Mouse (Mus musculus): ENCODE measurements around the gene Cul7. TPM values are rescaled to one million over a fixed set of nuclear protein-coding genes. Genes with fewer than 3 reads are reported as not detected.

Gene Cul7
- polyA plus RNA-seq, 1 experiment from 2014 or later, result 45.5 TPM

- H3K4me3 ChIP-seq, result peak overlapping the region; percentile 91
- H3K9me3 ChIP-seq, result no peaks in the 10 kb centered on the region
- H3K36me3 ChIP-seq, result peaks cover 61% of the 10 kb centered on the region
- H3K4me1 ChIP-seq (replicated peaks), result peaks cover 42% of the 10 kb centered on the region
- H3K27me3 ChIP-seq (ENCODE audit: insufficient read depth, poor library complexity, severe bottlenecking), result no peaks in the 10 kb centered on the region
- DNase-seq (ENCODE audit: low spot score), result no peak
- WGBS, result 29% methylated on average over 12 of the region's 12 CpGs
- peak overlapping the region; percentile 92 for H3K27ac ChIP-seq
Measured at GRCm38 (mm10) chr17:46681466-46682118, 31.5 kb downstream of the Cul7 start.

- peaks cover 42% of the 10 kb centered on the region for H3K4me1 ChIP-seq (replicated peaks)
- 84% methylated on average over 16 of the region's 16 CpGs for WGBS
- no peak overlapping the region for H3K27ac ChIP-seq
- H3K27me3 ChIP-seq (ENCODE audit: insufficient read depth, poor library complexity, severe bottlenecking), result no peaks in the 10 kb centered on the region
- peaks cover 61% of the 10 kb centered on the region for H3K36me3 ChIP-seq
- no peak for DNase-seq (ENCODE audit: low spot score)
- no peaks in the 10 kb centered on the region for H3K9me3 ChIP-seq
- no peak overlapping the region for H3K4me3 ChIP-seq
Measured at GRCm38 (mm10) chr17:46682654-46683389, 32.7 kb downstream of the Cul7 start.

- Histone ChIP-seq H3K4me1 (replicated peaks) (peaks cover 14% of the 10 kb centered on the region), H3K9me3 (no peaks in the 10 kb centered on the region), H3K36me3 (peaks cover 81% of the 10 kb centered on the region), H3K4me3 (no peak overlapping the region), H3K27me3 (ENCODE audit: insufficient read depth, poor library complexity, severe bottlenecking) (no peaks in the 10 kb centered on the region), H3K27ac (no peak overlapping the region)
- DNase-seq (ENCODE audit: low spot score), result no peak
- 93% methylated on average over 6 of the region's 6 CpGs for WGBS
Measured at GRCm38 (mm10) chr17:46685913-46686312, 35.8 kb downstream of the Cul7 start.

- H3K4me3 ChIP-seq, result no peak overlapping the region
- no peaks in the 10 kb centered on the region for H3K27me3 ChIP-seq (ENCODE audit: insufficient read depth, poor library complexity, severe bottlenecking)
- DNase-seq (ENCODE audit: low spot score), result no peak
- 93% methylated on average over 12 of the region's 12 CpGs for WGBS
- H3K4me1 ChIP-seq (replicated peaks), result no peaks in the 10 kb centered on the region
- no peaks in the 10 kb centered on the region for H3K9me3 ChIP-seq
- H3K36me3 ChIP-seq, result peaks cover 81% of the 10 kb centered on the region
- H3K27ac ChIP-seq, result no peak overlapping the region
Measured at GRCm38 (mm10) chr17:46690665-46691064, 40.5 kb downstream of the Cul7 start.

- H3K27ac ChIP-seq, result no peak overlapping the region
- H3K27me3 ChIP-seq (ENCODE audit: insufficient read depth, poor library complexity, severe bottlenecking), result no peaks in the 10 kb centered on the region
- H3K4me3 ChIP-seq, result no peak overlapping the region
- H3K36me3 ChIP-seq, result peaks cover 81% of the 10 kb centered on the region
- H3K4me1 ChIP-seq (replicated peaks), result no peaks in the 10 kb centered on the region
- no peaks in the 10 kb centered on the region for H3K9me3 ChIP-seq
- no peak for DNase-seq (ENCODE audit: low spot score)
- WGBS, result 93% methylated on average over 2 of the region's 2 CpGs
Measured at GRCm38 (mm10) chr17:46691390-46691789, 41.3 kb downstream of the Cul7 start.

- Histone ChIP-seq H3K27ac (no peak overlapping the region), H3K9me3 (no peaks in the 10 kb centered on the region), H3K4me3 (no peak overlapping the region), H3K27me3 (ENCODE audit: insufficient read depth, poor library complexity, severe bottlenecking) (no peaks in the 10 kb centered on the region), H3K4me1 (replicated peaks) (no peaks in the 10 kb centered on the region), H3K36me3 (peaks cover 83% of the 10 kb centered on the region)
- WGBS, result 78% methylated on average over 1 of the region's 1 CpGs
- DNase-seq (ENCODE audit: low spot score), result no peak
Measured at GRCm38 (mm10) chr17:46694517-46695063, 44.5 kb downstream of the Cul7 start.

- DNase-seq (ENCODE audit: low spot score), result no peak
- H3K9me3 ChIP-seq, result no peaks in the 10 kb centered on the region
- WGBS, result 93% methylated on average over 6 of the region's 6 CpGs
- H3K4me3 ChIP-seq, result no peak overlapping the region
- no peak overlapping the region for H3K27ac ChIP-seq
- H3K36me3 ChIP-seq, result peaks cover 76% of the 10 kb centered on the region
- H3K4me1 ChIP-seq (replicated peaks), result peaks cover 24% of the 10 kb centered on the region
- no peaks in the 10 kb centered on the region for H3K27me3 ChIP-seq (ENCODE audit: insufficient read depth, poor library complexity, severe bottlenecking)
Measured at GRCm38 (mm10) chr17:46698515-46698914, 48.4 kb downstream of the Cul7 start.

GRCm38 (mm10) chr17:46699245-46699644, 49.1 kb downstream of the Cul7 start:
- Histone ChIP-seq H3K9me3 (no peaks in the 10 kb centered on the region), H3K27ac (no peak overlapping the region), H3K36me3 (peaks cover 72% of the 10 kb centered on the region), H3K4me1 (replicated peaks) (peaks cover 31% of the 10 kb centered on the region), H3K27me3 (ENCODE audit: insufficient read depth, poor library complexity, severe bottlenecking) (no peaks in the 10 kb centered on the region), H3K4me3 (no peak overlapping the region)
- WGBS, result 85% methylated on average over 5 of the region's 5 CpGs
- DNase-seq (ENCODE audit: low spot score), result no peak

- DNase-seq (ENCODE audit: low spot score), result no peak
- peaks cover 33% of the 10 kb centered on the region for H3K4me1 ChIP-seq (replicated peaks)
- H3K9me3 ChIP-seq, result no peaks in the 10 kb centered on the region
- H3K27me3 ChIP-seq (ENCODE audit: insufficient read depth, poor library complexity, severe bottlenecking), result no peaks in the 10 kb centered on the region
- H3K36me3 ChIP-seq, result peaks cover 67% of the 10 kb centered on the region
- WGBS, result 91% methylated on average over 3 of the region's 3 CpGs
- no peak overlapping the region for H3K27ac ChIP-seq
- H3K4me3 ChIP-seq, result no peak overlapping the region
Measured at GRCm38 (mm10) chr17:46699912-46700311, 49.8 kb downstream of the Cul7 start.

GRCm38 (mm10) chr17:46701489-46701888, 51.4 kb downstream of the Cul7 start:
- DNase-seq (ENCODE audit: low spot score), result no peak
- Histone ChIP-seq H3K36me3 (peaks cover 57% of the 10 kb centered on the region), H3K4me1 (replicated peaks) (peaks cover 45% of the 10 kb centered on the region), H3K27ac (peak overlapping the region; percentile 50; the same call in 1 of the 2 replicates), H3K27me3 (ENCODE audit: insufficient read depth, poor library complexity, severe bottlenecking) (no peaks in the 10 kb centered on the region), H3K4me3 (no peak overlapping the region), H3K9me3 (no peaks in the 10 kb centered on the region)
- 85% methylated on average over 12 of the region's 12 CpGs for WGBS

GRCm38 (mm10) chr17:46702100-46702499, 52.0 kb downstream of the Cul7 start:
- Histone ChIP-seq H3K36me3 (peaks cover 51% of the 10 kb centered on the region), H3K27ac (peak overlapping the region; percentile 50; the same call in 1 of the 2 replicates), H3K27me3 (ENCODE audit: insufficient read depth, poor library complexity, severe bottlenecking) (no peaks in the 10 kb centered on the region), H3K9me3 (no peaks in the 10 kb centered on the region), H3K4me3 (peak overlapping the region; percentile 11; the same call in 1 of the 2 replicates), H3K4me1 (replicated peaks) (peaks cover 49% of the 10 kb centered on the region)
- WGBS, result 85% methylated on average over 12 of the region's 12 CpGs
- no peak for DNase-seq (ENCODE audit: low spot score)

GRCm38 (mm10) chr17:46702506-46702905, 52.4 kb downstream of the Cul7 start:
- Histone ChIP-seq H3K4me3 (peak overlapping the region; percentile 92), H3K9me3 (no peaks in the 10 kb centered on the region), H3K27me3 (ENCODE audit: insufficient read depth, poor library complexity, severe bottlenecking) (no peaks in the 10 kb centered on the region), H3K4me1 (replicated peaks) (peaks cover 49% of the 10 kb centered on the region), H3K27ac (no peak overlapping the region), H3K36me3 (peaks cover 47% of the 10 kb centered on the region)
- DNase-seq (ENCODE audit: low spot score), result no peak
- WGBS, result 90% methylated on average over 5 of the region's 5 CpGs

All from hindbrain, embryonic 10.5 days (tissue).